Mouse (Mus musculus): ENCODE measurements around the gene Sp2. TPM values are rescaled to one million over a fixed set of nuclear protein-coding genes. Genes with fewer than 3 reads are reported as not detected.

The Sp2 gene
- polyA plus RNA-seq, 2 experiments from 2014 or later: 19.5 to 22.9 TPM

DNA sequence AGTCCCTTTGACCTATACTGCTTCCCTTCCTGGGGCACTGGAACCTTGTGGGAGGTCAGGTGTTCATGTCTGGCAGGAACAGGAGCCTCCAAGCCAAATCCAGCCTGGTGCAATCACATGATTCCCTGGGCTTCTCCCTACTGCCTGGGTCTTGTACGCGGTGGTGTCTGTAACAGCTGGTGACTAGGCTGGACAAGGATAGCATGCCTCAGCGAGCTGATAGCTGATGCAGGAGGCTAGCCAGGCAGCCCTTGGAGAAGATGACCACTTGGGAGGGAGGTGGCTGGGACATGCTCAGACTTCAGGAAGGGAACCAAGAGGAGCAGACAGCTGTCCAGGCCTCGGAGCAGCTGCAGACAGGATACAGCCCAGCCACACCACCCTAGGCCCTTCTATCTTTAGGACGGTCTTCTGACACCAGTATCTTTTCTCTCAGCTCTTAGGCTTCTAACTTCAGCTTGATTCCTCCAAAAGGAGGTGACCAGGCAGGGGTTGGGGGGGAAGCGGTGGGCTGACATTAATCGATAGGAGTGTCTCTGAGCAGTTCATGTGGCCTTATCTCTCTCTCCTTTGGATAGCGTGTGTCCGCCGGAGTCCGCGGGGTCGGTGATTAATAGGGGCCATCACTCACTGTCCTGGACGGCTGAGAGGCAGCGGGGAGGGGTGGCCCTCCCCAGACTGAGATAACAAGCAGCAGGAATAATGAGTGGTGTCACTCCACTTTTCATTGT, 76.2 kb downstream of the Sp2 start:
- ATAC-seq: no peak

Other genes starting within 250 kb of the Sp2 start
- 10 to 100 TPM; 11.7 to 21.8 TPM for gene Snx11, start 205.4 kb downstream of the Sp2 start, polyA plus RNA-seq (2017; shearing (Covaris generic))
- 10 to 100 TPM; 50.8 to 52.7 TPM for gene Cbx1, start 193.8 kb downstream of the Sp2 start, polyA plus RNA-seq (2017; shearing (Covaris generic))
- 10 to 100 TPM; 21.3 to 26.1 TPM for gene Nfe2l1, start 153.0 kb downstream of the Sp2 start, polyA plus RNA-seq (2017; shearing (Covaris generic))
- gene Copz2, start 133.1 kb downstream of the Sp2 start, polyA plus RNA-seq (2017; shearing (Covaris generic)): not detected
- 100 to 1,000 TPM in 1 of 2 experiments, 10 to 100 TPM in 1; 82.3 to 119 TPM for gene Cdk5rap3, start 66.5 kb downstream of the Sp2 start, polyA plus RNA-seq (2017; shearing (Covaris generic))
- 1 to 10 TPM in 1 of 2 experiments, under 1 TPM in 1; 0.48 to 1.5 TPM for gene Prr15l, start 54.9 kb downstream of the Sp2 start, polyA plus RNA-seq (2017; shearing (Covaris generic))
- gene Pnpo, start 39.0 kb downstream of the Sp2 start, polyA plus RNA-seq (2017; shearing (Covaris generic)): 10 to 100 TPM; 28.5 to 48.5 TPM
- gene Sp6, start 30.4 kb upstream of the Sp2 start, polyA plus RNA-seq (2017; shearing (Covaris generic)): 1 to 10 TPM; 1.7 to 3.0 TPM
- gene Scrn2, start 47.0 kb upstream of the Sp2 start, polyA plus RNA-seq (2017; shearing (Covaris generic)): 10 to 100 TPM in 1 of 2 experiments, 1 to 10 TPM in 1; 7.3 to 14.8 TPM
- gene Lrrc46, start 58.4 kb upstream of the Sp2 start, polyA plus RNA-seq (2017; shearing (Covaris generic)): not detected
- gene Mrpl10, start 58.6 kb upstream of the Sp2 start, polyA plus RNA-seq (2017; shearing (Covaris generic)): 10 to 100 TPM; 60.9 to 82.9 TPM
- 10 to 100 TPM; 24.9 to 46.4 TPM for gene Osbpl7, start 67.7 kb upstream of the Sp2 start, polyA plus RNA-seq (2017; shearing (Covaris generic))
- gene Tbx21, start 132.4 kb upstream of the Sp2 start, polyA plus RNA-seq (2017; shearing (Covaris generic)): 1 to 10 TPM; 2.2 TPM
- gene Tbkbp1, start 168.5 kb upstream of the Sp2 start, polyA plus RNA-seq (2017; shearing (Covaris generic)): under 1 TPM in 1 of 2 experiments, not detected in 1; 0.09 TPM
- gene Kpnb1, start 204.9 kb upstream of the Sp2 start, polyA plus RNA-seq (2017; shearing (Covaris generic)): 10 to 100 TPM; 23.5 to 33.4 TPM

Data from CD4-positive, CD25-positive, alpha-beta regulatory T cell, adult 4 months (primary cell).